Mouse (Mus musculus): ENCODE measurements around the gene Olfr649.

The Olfr649 gene

GRCm38 (mm10) chr7:104195885-104196284, at the start of gene Olfr649:
Gene Olfr649 (minus strand): TSS chr7:104195985.
- DNase-seq (ENCODE audit: low spot score in 2 of 2), result no peak

GRCm38 (mm10) chr7:104244287-104245181, 48.7 kb upstream of the Olfr649 start, which contains the start of gene Trim34a:
Gene Trim34a (plus strand): TSS chr7:104244457.
- DNase-seq (ENCODE audit: low spot score in 2 of 2), result peak; percentile 75 to 83

- no peak for DNase-seq (ENCODE audit: low spot score in 2 of 2)
Measured at GRCm38 (mm10) chr7:104243616-104244015, 47.8 kb upstream of the Olfr649 start.

- no peak for DNase-seq (ENCODE audit: low spot score in 2 of 2)
Measured at GRCm38 (mm10) chr7:104240857-104241256, 45.1 kb upstream of the Olfr649 start.

- peak in 1 of 2 experiments; percentile 6 for DNase-seq (ENCODE audit: low spot score in 2 of 2)
Measured at GRCm38 (mm10) chr7:104231203-104231602, 35.4 kb upstream of the Olfr649 start.

- DNase-seq (ENCODE audit: low spot score in 2 of 2), result peak; percentile 79 to 83
Measured at GRCm38 (mm10) chr7:104218701-104219569, 23.1 kb upstream of the Olfr649 start, which contains the start of gene Trim6. Gene Trim6 (plus strand): TSS chr7:104218793.

- DNase-seq (ENCODE audit: low spot score in 2 of 2), result no peak
Measured at GRCm38 (mm10) chr7:104217881-104218280, 22.1 kb upstream of the Olfr649 start.

GRCm38 (mm10) chr7:104216011-104216535, 20.3 kb upstream of the Olfr649 start:
- DNase-seq (ENCODE audit: low spot score in 2 of 2), result no peak

GRCm38 (mm10) chr7:104206197-104206596, 10.4 kb upstream of the Olfr649 start:
- DNase-seq (ENCODE audit: low spot score in 2 of 2), result no peak

GRCm38 (mm10) chr7:104199822-104200221, 4.0 kb upstream of the Olfr649 start:
- peak; percentile 31 to 58 for DNase-seq (ENCODE audit: low spot score in 2 of 2)

- no peak for DNase-seq (ENCODE audit: low spot score in 2 of 2)
Measured at GRCm38 (mm10) chr7:104191275-104191674, 4.5 kb downstream of the Olfr649 start.

GRCm38 (mm10) chr7:104183292-104183691, 12.5 kb downstream of the Olfr649 start, which contains the start of gene Olfr648:
Gene Olfr648 (minus strand): TSS chr7:104183392.
- DNase-seq (ENCODE audit: low spot score in 2 of 2), result no peak

- no peak for DNase-seq (ENCODE audit: low spot score in 2 of 2)
Measured at GRCm38 (mm10) chr7:104179074-104179473, 16.7 kb downstream of the Olfr649 start.

- no peak for DNase-seq (ENCODE audit: low spot score in 2 of 2)
Measured at GRCm38 (mm10) chr7:104178422-104179054, 17.2 kb downstream of the Olfr649 start.

- no peak for DNase-seq (ENCODE audit: low spot score in 2 of 2)
Measured at GRCm38 (mm10) chr7:104175085-104175484, 20.7 kb downstream of the Olfr649 start.

GRCm38 (mm10) chr7:104169634-104170204, 26.1 kb downstream of the Olfr649 start:
- no peak for DNase-seq (ENCODE audit: low spot score in 2 of 2)

- no peak for DNase-seq (ENCODE audit: low spot score in 2 of 2)
Measured at GRCm38 (mm10) chr7:104167105-104167504, 28.7 kb downstream of the Olfr649 start.

- no peak for DNase-seq (ENCODE audit: low spot score in 2 of 2)
Measured at GRCm38 (mm10) chr7:104150456-104150855, 45.3 kb downstream of the Olfr649 start, which contains the start of gene Ubqlnl. Gene Ubqlnl (minus strand): TSS chr7:104150556.

GRCm38 (mm10) chr7:104143179-104143578, 52.6 kb downstream of the Olfr649 start, which contains the start of gene Ubqln3:
Gene Ubqln3 (minus strand): TSS chr7:104143279.
- DNase-seq (ENCODE audit: low spot score in 2 of 2), result no peak
